In the genomic region with DNA sequence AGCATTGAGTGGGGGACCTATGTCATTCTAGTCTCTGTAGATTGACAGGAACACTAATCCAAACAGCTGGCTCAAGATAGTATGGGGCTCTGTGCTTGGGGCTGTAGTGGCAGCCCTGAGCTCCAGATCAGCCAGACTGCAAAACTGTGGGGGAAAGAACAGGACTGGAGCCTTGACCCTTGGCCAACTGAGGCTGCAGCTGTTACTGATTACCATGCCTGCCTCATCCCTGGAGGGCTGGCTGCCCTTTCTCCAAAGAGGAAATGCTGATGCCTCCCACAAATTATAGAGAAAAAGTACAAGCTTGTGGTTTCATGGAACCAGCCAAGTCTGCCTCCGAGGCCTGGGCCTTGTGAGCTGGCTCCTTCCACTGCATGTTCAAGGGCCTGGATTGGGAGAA, we compare ENCODE assay signal across 9 mouse cellular contexts. TPM values are rescaled to one million over a fixed set of nuclear protein-coding genes. Genes with fewer than 3 reads are reported as not detected.
DNase-seq lines count a peak whose midpoint lies in the region; ATAC-seq and TF ChIP-seq lines count a peak whose summit lies in the region.
"Had no signal": no experiment of that assay in that cellular context is flagged by ENCODE, and none has a peak within 500 bp of the region (broad histone marks: within the 10 kb centered on the region; RNA-seq: fewer than 3 reads in every experiment).

No protein-coding gene starts in this region.

- H3K4me3 ChIP-seq in stomach, embryonic 15.5 days (replicated peaks) = no peak overlapping the region
- H3K4me3 ChIP-seq in stomach, postnatal 0 days (ENCODE audit: low read depth, low read length) = no peak overlapping the region
- H3K4me3 ChIP-seq in limb, embryonic 12.5 days (replicated peaks) = no peak overlapping the region
- no peak overlapping the region for H3K4me3 ChIP-seq in hindbrain, embryonic 12.5 days
- H3K4me3 ChIP-seq: heart, embryonic 13.5 days had no signal

- H3K36me3 ChIP-seq in stomach, embryonic 15.5 days = no peaks in the 10 kb centered on the region
- no peaks in the 10 kb centered on the region for H3K36me3 ChIP-seq in stomach, postnatal 0 days (ENCODE audit: control insufficient read depth, insufficient read depth, low read length)
- no peaks in the 10 kb centered on the region for H3K36me3 ChIP-seq in limb, embryonic 12.5 days
- no peaks in the 10 kb centered on the region for H3K36me3 ChIP-seq in hindbrain, embryonic 12.5 days
- H3K36me3 ChIP-seq: heart, embryonic 13.5 days had no signal

- WGBS in stomach, embryonic 15.5 days = 70% methylated on average over 1 of the region's 1 CpGs
- WGBS in stomach, postnatal 0 days = 70% methylated on average over 1 of the region's 1 CpGs
- WGBS in limb, embryonic 12.5 days = 22% methylated on average over 1 of the region's 1 CpGs
- 64% methylated on average over 1 of the region's 1 CpGs for WGBS in hindbrain, embryonic 12.5 days

- no peak for TF ChIP-seq CTCF in stomach, postnatal 0 days (IDR thresholded peaks at IDR 0.05; ENCODE audit: low read depth)

- H3K9ac ChIP-seq in stomach, embryonic 15.5 days = no peak overlapping the region
- H3K9ac ChIP-seq in stomach, postnatal 0 days (ENCODE audit: low read length) = no peak overlapping the region
- H3K9ac ChIP-seq in limb, embryonic 12.5 days (replicated peaks) = no peak overlapping the region
- H3K9ac ChIP-seq in hindbrain, embryonic 12.5 days = no peak overlapping the region
- H3K9ac ChIP-seq: heart, embryonic 13.5 days had no signal

- no peak for DNase-seq in stomach, postnatal 0 days (ENCODE audit: low spot score)
- peak; percentile 68 for DNase-seq in gastrocnemius, postnatal 25 days
- no peak for DNase-seq in testis, postnatal 10 days (ENCODE audit: low spot score)
- DNase-seq in cerebellum, adult 9-10 months = no peak
- DNase-seq in cerebellum, postnatal 4 days (ENCODE audit: low spot score in 2 of 2) = no peak

- no peak overlapping the region for H3K27ac ChIP-seq in stomach, embryonic 15.5 days
- H3K27ac ChIP-seq in stomach, postnatal 0 days (replicated peaks) = no peak overlapping the region
- H3K27ac ChIP-seq in limb, embryonic 12.5 days = no peak overlapping the region
- H3K27ac ChIP-seq in hindbrain, embryonic 12.5 days = no peak overlapping the region
- H3K27ac ChIP-seq: heart, embryonic 13.5 days had no signal

- no peaks in the 10 kb centered on the region for H3K4me1 ChIP-seq in stomach, embryonic 15.5 days
- H3K4me1 ChIP-seq in stomach, postnatal 0 days (replicated peaks; ENCODE audit: control insufficient read depth, insufficient read depth) = no peaks in the 10 kb centered on the region
- peaks cover 22% of the 10 kb centered on the region for H3K4me1 ChIP-seq in limb, embryonic 12.5 days (replicated peaks)
- no peaks in the 10 kb centered on the region for H3K4me1 ChIP-seq in hindbrain, embryonic 12.5 days
- H3K4me1 ChIP-seq: heart, embryonic 13.5 days had no signal

- TF ChIP-seq EP300 in stomach, postnatal 0 days (optimal IDR thresholded peaks at IDR 0.05) = no peak

- H3K9me3 ChIP-seq in stomach, embryonic 15.5 days = no peaks in the 10 kb centered on the region
- no peaks in the 10 kb centered on the region for H3K9me3 ChIP-seq in stomach, postnatal 0 days (ENCODE audit: control insufficient read depth, low read length)
- H3K9me3 ChIP-seq in limb, embryonic 12.5 days = no peaks in the 10 kb centered on the region; the same call in 1 of the 2 replicates
- H3K9me3 ChIP-seq in hindbrain, embryonic 12.5 days (replicated peaks) = peaks cover 3% of the 10 kb centered on the region; the same call in 1 of the 2 replicates
- H3K9me3 ChIP-seq: heart, embryonic 13.5 days had no signal

- no peaks in the 10 kb centered on the region for H3K27me3 ChIP-seq in stomach, embryonic 15.5 days (replicated peaks)
- H3K27me3 ChIP-seq in stomach, postnatal 0 days (ENCODE audit: control insufficient read depth, insufficient read depth, low read length) = no peaks in the 10 kb centered on the region
- H3K27me3 ChIP-seq in limb, embryonic 12.5 days = no peaks in the 10 kb centered on the region
- no peaks in the 10 kb centered on the region for H3K27me3 ChIP-seq in hindbrain, embryonic 12.5 days
- H3K27me3 ChIP-seq: heart, embryonic 13.5 days had no signal

- no peak overlapping the region for H3K4me2 ChIP-seq in stomach, embryonic 15.5 days
- no peak overlapping the region for H3K4me2 ChIP-seq in stomach, postnatal 0 days (replicated peaks; ENCODE audit: low read depth)
- no peak overlapping the region for H3K4me2 ChIP-seq in limb, embryonic 12.5 days
- no peak overlapping the region for H3K4me2 ChIP-seq in hindbrain, embryonic 12.5 days (replicated peaks)
- H3K4me2 ChIP-seq: heart, embryonic 13.5 days had no signal

- peak; percentile 54; the same call in 1 of the 2 replicates for ATAC-seq in stomach, embryonic 15.5 days (ENCODE audit: insufficient read depth, low FRiP score, low read depth)
- no peak for ATAC-seq in stomach, postnatal 0 days (ENCODE audit: low FRiP score, low TSS enrichment)
- peak; percentile 58 for ATAC-seq in limb, embryonic 12.5 days (ENCODE audit: insufficient number of reproducible peaks, insufficient read depth, low FRiP score, low TSS enrichment, low read depth)
- no peak for ATAC-seq in hindbrain, embryonic 12.5 days (ENCODE audit: low FRiP score)

RNA-seq across cellular contexts. Expression of gene Asb13, which starts 36.2 kb away (rescaled TPM):
- 10.8 and 14.1 TPM in 2 replicates for polyA plus RNA-seq in stomach, embryonic 15.5 days (2015; fragmentation: Nextera tagmentation; extraction: Ambion mirVana)
- polyA plus RNA-seq in stomach, postnatal 0 days (2015; fragmentation: Nextera tagmentation; extraction: Ambion mirVana) = 12.9 and 15.7 TPM in 2 replicates
- 10 to 100 TPM in 1 of 2 experiments, 1 to 10 TPM in 1; 9.9 to 10.4 TPM for total RNA-seq in gastrocnemius, postnatal 25 days (2021)
- polyA plus RNA-seq in limb, embryonic 12.5 days (2016; fragmentation: Nextera tagmentation; extraction: Ambion mirVana) = 12.9 and 13.6 TPM in 2 replicates
- polyA plus RNA-seq in hindbrain, embryonic 12.5 days (2016; fragmentation: Nextera tagmentation; extraction: Ambion mirVana) = 11.4 and 12.9 TPM in 2 replicates

RNA-seq across cellular contexts. Expression of gene Fam208b, which starts 59.1 kb away (rescaled TPM):
- polyA plus RNA-seq in stomach, embryonic 15.5 days (2015; fragmentation: Nextera tagmentation; extraction: Ambion mirVana) = 11.4 and 12.3 TPM in 2 replicates
- 4.1 and 5.1 TPM in 2 replicates for polyA plus RNA-seq in stomach, postnatal 0 days (2015; fragmentation: Nextera tagmentation; extraction: Ambion mirVana)
- 1 to 10 TPM; 6.6 to 7.6 TPM for total RNA-seq in gastrocnemius, postnatal 25 days (2021)
- 26.6 and 28.3 TPM in 2 replicates for polyA plus RNA-seq in limb, embryonic 12.5 days (2016; fragmentation: Nextera tagmentation; extraction: Ambion mirVana)
- 28.6 and 29.4 TPM in 2 replicates for polyA plus RNA-seq in hindbrain, embryonic 12.5 days (2016; fragmentation: Nextera tagmentation; extraction: Ambion mirVana)

Comparison
In these comparisons a context has a peak if more than half of its experiments do, and no peak if none do; other contexts are left out.
1. ATAC-seq: peak in stomach, embryonic 15.5 days (single experiment) and limb, embryonic 12.5 days (single experiment); none in stomach, postnatal 0 days (single experiment) and hindbrain, embryonic 12.5 days (single experiment).